Mouse (Mus musculus) naive thymus-derived CD4-positive, alpha-beta T cell, adult 2 months (primary cell): ENCODE measurements around the gene Vcp.

Source experiments
- DNase-seq: peaks from one replicate; pipeline ENCODE4 v3.0.0-alpha.2; 2011; ENCODE audit warnings: low read depth

Gene Vcp

GRCm38 (mm10) chr4:43000141-43000986 is at the start of gene Vcp:
Gene Vcp, minus strand, starts transcription at chr4:43000507.
- DNase-seq, result peak; percentile 98

- peak; percentile 90 for DNase-seq
Observed at GRCm38 (mm10) chr4:43047231-43047630, 46.9 kb upstream of the Vcp start.

GRCm38 (mm10) chr4:43046607-43047006 is 46.3 kb upstream of the Vcp start:
- no peak for DNase-seq

GRCm38 (mm10) chr4:43045659-43046302 is 45.5 kb upstream of the Vcp start, which contains the start of gene Fam214b:
Gene Fam214b, minus strand, starts transcription at chr4:43046220.
- DNase-seq, result peak; percentile 90

- no peak for DNase-seq
Observed at GRCm38 (mm10) chr4:43045285-43045658, 45.0 kb upstream of the Vcp start.

GRCm38 (mm10) chr4:43044673-43045072 is 44.4 kb upstream of the Vcp start:
- DNase-seq, result peak; percentile 30

- peak; percentile 87 for DNase-seq
Observed at GRCm38 (mm10) chr4:43043644-43044357, 43.5 kb upstream of the Vcp start.

- no peak for DNase-seq
Observed at GRCm38 (mm10) chr4:43040881-43041547, 40.7 kb upstream of the Vcp start.

GRCm38 (mm10) chr4:43040114-43040572 is 39.8 kb upstream of the Vcp start:
- peak; percentile 91 for DNase-seq

- DNase-seq, result no peak
Observed at GRCm38 (mm10) chr4:43039609-43040008, 39.3 kb upstream of the Vcp start.

- DNase-seq, result no peak
Observed at GRCm38 (mm10) chr4:43038567-43039495, 38.5 kb upstream of the Vcp start.

GRCm38 (mm10) chr4:43037860-43038566 is 37.7 kb upstream of the Vcp start:
- DNase-seq, result no peak

GRCm38 (mm10) chr4:43036356-43036755 is 36.0 kb upstream of the Vcp start:
- no peak for DNase-seq

- no peak for DNase-seq
Observed at GRCm38 (mm10) chr4:43035851-43036250, 35.5 kb upstream of the Vcp start.

- no peak for DNase-seq
Observed at GRCm38 (mm10) chr4:43033481-43033880, 33.2 kb upstream of the Vcp start.

GRCm38 (mm10) chr4:43032501-43032900 is 32.2 kb upstream of the Vcp start:
- DNase-seq, result no peak

GRCm38 (mm10) chr4:43031237-43031995 is 31.1 kb upstream of the Vcp start, which contains the start of gene Stoml2:
Gene Stoml2, minus strand, starts transcription at chr4:43031710.
- DNase-seq, result peak; percentile 83

GRCm38 (mm10) chr4:43030780-43031230 is 30.5 kb upstream of the Vcp start:
- peak; percentile 53 for DNase-seq

GRCm38 (mm10) chr4:43030352-43030751 is 30.0 kb upstream of the Vcp start:
- DNase-seq, result no peak
